Mouse (Mus musculus): Measurements from ENCODE around the gene Prkch.

DNA sequence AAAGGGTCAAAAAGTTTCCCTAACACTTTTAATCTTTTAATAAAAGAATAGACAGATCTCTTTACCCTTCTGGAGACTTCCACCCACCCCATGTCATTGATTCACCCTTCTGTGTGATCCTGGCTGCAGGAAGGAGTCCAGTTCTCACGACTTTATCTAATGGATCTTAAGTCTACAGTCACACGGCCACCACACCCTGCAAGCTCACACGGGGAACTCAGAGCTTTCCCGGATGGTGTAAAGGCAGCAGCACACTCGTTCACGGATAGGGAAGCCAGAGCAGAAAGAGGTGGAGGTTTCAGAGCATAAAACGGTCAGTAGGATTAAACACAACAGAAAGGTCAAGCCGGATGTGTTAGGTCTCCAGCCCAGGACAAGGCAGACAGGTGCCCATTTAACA lies 36.3 kb upstream of the Prkch start:
- no peak for TF ChIP-seq POLR2A (IDR thresholded peaks at IDR 0.05; ENCODE audit: control insufficient read depth, extremely low read depth, insufficient read depth, low read length, poor library complexity)
- TF ChIP-seq CTCF (IDR thresholded peaks at IDR 0.05; ENCODE audit: borderline replicate concordance, control insufficient read depth, extremely low read depth, insufficient read depth, low read length, poor library complexity) = no peak

Data from thymus, adult 2 months (tissue).